Mouse (Mus musculus): ENCODE measurements around the gene Pcgf1.

Gene Pcgf1

GRCm38 (mm10) chr6:83101316-83101687, 23.6 kb downstream of the Pcgf1 start, which contains the start of the genes Ccdc142 and Gm42688:
Gene Ccdc142, plus strand, starts transcription at chr6:83101601.
Gene Gm42688, plus strand, starts transcription at chr6:83101617.
- DNase-seq (ENCODE audit: low read depth in 1 of 2, low spot score in 2 of 2): peak; percentile 62 to 75

- peak in 1 of 2 experiments; percentile 27 for DNase-seq (ENCODE audit: low read depth in 1 of 2, low spot score in 2 of 2)
Measured at GRCm38 (mm10) chr6:83101688-83102556, 24.3 kb downstream of the Pcgf1 start.

DNA sequence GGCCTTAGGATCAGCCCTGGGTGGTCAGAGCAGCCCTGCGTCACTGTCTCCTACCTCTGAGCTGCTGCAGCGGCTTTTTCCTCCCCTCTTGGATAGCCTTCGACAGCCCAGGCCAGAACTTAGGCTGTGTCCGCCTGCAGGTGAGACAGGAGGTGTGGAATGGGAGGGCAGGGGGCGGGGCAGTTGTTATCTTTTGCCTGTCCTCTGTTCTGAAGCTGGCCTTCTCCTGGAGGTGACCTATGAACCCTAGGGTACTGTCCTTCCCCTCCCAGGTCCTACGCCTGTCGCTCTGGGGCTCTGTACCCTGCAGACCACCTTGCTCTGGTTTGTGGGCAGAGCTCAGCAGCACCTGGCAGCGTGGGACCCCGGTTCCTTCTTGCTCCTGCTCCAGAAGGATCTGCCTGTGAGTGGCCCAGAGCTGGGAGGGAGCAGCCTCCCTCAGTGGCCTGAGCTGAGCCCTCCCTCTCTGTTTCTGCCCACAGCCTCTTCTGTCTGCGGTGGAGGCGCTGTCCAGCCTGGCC, 25.5 kb downstream of the Pcgf1 start:
- no peak for DNase-seq (ENCODE audit: low read depth in 1 of 2, low spot score in 2 of 2)

DNA sequence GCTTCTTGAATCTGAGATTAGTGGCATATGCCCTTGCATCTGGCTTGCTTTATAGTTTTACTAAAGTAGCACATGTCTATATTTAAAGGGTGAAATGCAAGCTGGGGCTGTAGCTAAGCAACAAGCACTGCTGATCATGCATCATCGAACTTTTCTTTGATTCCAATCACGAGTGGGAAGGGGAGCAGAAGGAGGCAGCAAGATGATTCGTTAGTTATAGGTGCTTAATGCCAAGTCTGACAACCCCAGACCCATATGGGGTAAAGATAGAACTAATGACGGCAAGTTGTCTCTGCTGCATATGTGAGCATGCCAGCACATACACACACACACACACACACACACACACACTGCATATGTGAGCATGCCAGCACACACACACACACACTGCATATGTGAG, 26.5 kb downstream of the Pcgf1 start:
- DNase-seq (ENCODE audit: low read depth in 1 of 2, low spot score in 2 of 2): no peak

GRCm38 (mm10) chr6:83107566-83108400, 30.1 kb downstream of the Pcgf1 start:
- DNase-seq (ENCODE audit: low read depth in 1 of 2, low spot score in 2 of 2): peak in 1 of 2 experiments; percentile 73

DNA sequence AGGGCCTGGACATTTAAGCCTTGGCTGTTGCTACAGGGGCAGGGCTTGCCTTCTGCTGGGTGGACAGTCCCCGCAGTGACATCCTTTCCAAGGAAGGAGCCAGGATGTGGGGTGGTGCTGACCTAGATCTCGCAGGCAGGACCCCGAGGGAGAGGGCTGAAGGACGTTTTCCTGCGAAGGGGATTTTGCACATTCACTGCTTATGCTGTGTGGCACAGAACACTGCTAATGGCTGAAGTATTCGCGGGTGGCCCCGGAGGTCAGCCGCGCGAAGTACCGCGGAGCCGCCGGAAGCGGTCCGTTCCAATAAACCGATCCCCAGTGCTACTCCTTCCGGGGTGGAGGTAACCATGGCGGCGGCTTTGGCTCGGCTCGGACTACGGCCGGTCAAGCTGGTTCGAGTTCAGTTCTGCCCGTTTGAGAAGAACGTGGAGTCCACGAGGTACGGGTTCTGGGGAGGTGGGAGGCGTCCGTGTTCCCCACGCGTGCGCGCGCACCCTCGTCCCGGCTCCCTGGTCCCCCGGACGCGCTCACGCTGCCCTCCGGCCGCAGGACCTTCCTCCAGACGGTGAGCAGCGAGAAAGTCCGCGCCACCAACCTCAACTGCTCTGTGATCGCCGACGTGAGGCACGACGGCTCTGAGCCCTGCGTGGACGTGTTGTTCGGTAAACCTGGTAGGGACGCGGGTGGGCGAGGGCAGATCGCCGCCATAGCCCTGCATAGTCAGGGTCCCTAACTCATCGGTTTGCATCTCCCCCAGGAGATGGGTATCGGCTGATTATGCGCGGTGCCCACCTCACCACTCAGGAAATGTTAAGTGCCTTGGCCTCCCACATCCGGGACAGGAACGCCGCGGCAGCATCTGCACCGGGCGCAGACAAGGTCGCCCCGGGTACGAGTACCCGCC, 31.3 kb downstream of the Pcgf1 start, which contains the start of gene Mrpl53:
Gene Mrpl53, plus strand, starts transcription at position 279 of the 907 bp plus-strand sequence.
- peak in 1 of 2 experiments; percentile 51 for DNase-seq (ENCODE audit: low read depth in 1 of 2, low spot score in 2 of 2)

- DNase-seq (ENCODE audit: low read depth in 1 of 2, low spot score in 2 of 2): no peak
Measured at GRCm38 (mm10) chr6:83111510-83112136, 34.0 kb downstream of the Pcgf1 start.

DNA sequence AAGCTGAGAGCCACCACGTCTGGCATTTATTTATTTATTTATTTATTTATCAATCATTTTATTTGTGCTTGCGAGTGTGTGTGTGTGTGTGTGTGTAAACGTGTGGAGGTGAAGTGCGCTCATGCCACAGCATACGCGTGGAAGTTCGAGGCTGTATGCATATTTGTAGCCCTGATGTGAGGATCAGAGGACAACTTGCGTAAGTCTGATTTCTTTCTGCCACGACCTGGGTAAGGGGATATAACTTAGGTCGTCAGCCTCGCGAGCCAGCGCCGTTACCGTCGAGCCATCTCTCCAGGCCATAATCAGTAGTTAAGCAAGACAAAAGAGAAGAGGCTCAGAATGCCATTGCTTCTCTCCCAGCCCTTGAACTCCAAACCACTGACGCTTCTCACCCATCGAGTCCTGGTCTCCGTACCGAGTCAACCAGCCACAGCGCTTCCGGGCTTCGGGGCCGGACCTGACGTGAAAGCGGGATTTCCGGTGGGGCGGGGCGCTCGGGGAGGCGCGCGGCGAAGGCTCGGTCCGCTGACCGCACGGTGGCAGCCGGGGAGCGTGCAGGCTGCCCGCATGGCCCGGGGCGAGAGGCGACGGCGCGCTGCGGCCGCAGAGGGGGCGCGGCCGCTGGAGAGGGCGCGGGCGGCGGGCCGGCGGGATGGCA, 37.5 kb downstream of the Pcgf1 start, which contains the start of gene Mogs:
Gene Mogs, plus strand, starts transcription at position 486 of the 661 bp plus-strand sequence.
- DNase-seq (ENCODE audit: low read depth in 1 of 2, low spot score in 2 of 2): peak; percentile 77 to 90

- DNase-seq (ENCODE audit: low read depth in 1 of 2, low spot score in 2 of 2): no peak
Measured at GRCm38 (mm10) chr6:83115682-83116372, 38.2 kb downstream of the Pcgf1 start.

- DNase-seq (ENCODE audit: low read depth in 1 of 2, low spot score in 2 of 2): no peak
Measured at GRCm38 (mm10) chr6:83116373-83117164, 38.9 kb downstream of the Pcgf1 start.

DNA sequence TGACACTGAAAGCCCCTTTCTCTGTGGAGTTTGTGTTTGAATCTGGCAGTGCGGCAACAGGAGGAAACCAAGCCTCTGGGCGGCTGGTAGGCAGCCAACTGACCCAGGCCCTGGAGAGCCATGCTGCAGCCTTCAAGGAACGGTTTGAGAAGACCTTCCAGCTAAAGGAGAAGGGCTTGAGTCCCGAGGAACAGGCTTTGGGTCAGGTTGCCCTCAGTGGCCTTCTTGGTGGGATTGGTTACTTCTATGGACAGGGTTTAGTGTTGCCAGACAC, 39.4 kb downstream of the Pcgf1 start:
- no peak for DNase-seq (ENCODE audit: low read depth in 1 of 2, low spot score in 2 of 2)

DNA sequence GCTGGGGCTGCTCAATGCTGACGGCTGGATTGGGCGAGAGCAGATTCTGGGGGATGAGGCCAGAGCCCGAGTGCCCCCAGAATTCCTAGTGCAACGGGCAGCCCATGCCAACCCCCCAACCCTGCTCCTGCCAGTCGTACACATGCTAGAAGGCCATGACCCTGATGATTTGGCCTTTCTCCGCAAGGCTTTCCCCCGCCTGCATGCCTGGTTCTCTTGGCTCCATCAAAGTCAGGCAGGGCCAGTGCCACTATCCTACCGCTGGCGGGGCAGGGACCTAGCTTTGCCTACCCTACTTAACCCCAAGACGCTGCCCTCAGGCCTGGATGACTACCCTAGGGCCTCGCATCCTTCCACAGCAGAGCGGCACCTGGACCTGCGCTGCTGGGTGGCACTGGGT, 39.9 kb downstream of the Pcgf1 start:
- no peak for DNase-seq (ENCODE audit: low read depth in 1 of 2, low spot score in 2 of 2)

DNA sequence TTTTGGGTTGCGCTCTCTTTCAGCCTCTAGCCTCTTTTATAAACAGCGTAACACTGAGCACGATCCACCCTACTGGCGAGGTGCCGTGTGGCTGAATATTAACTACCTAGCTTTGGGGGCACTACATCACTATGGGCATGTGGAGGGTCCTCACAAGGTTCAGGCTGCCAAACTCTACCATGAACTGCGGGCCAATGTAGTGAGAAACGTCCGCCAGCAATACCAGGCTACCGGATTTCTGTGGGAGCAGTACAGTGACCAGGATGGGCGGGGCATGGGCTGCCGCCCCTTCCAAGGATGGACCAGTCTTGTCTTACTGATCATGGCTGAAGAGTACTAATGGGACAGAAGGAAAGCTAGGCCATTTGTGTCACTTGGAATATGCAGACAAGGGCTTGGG, 40.7 kb downstream of the Pcgf1 start:
- DNase-seq (ENCODE audit: low read depth in 1 of 2, low spot score in 2 of 2): no peak

- DNase-seq (ENCODE audit: low read depth in 1 of 2, low spot score in 2 of 2): no peak
Measured at GRCm38 (mm10) chr6:83118825-83119733, 41.4 kb downstream of the Pcgf1 start.

GRCm38 (mm10) chr6:83119734-83120051, 42.0 kb downstream of the Pcgf1 start:
- no peak for DNase-seq (ENCODE audit: low read depth in 1 of 2, low spot score in 2 of 2)

- DNase-seq (ENCODE audit: low read depth in 1 of 2, low spot score in 2 of 2): peak; percentile 88 to 90
Measured at GRCm38 (mm10) chr6:83120930-83121862, 43.5 kb downstream of the Pcgf1 start, which contains the start of gene Wbp1. Gene Wbp1, minus strand, starts transcription at chr6:83121559.
